Mouse (Mus musculus) liver, adult 2 months (tissue): ENCODE results near the gene Hnrnpul1. TPM values are rescaled to one million over a fixed set of nuclear protein-coding genes. Genes with fewer than 3 reads are reported as not detected.

ENCODE experiments used
- DNase-seq: peaks from one replicate; pipeline ENCODE4 v3.0.0-alpha.2; 2011; ENCODE audit warnings: low read depth, low spot score; ENCODE audit errors: extremely low read depth
- H3K27ac ChIP-seq: fragments of 200-500 bp; replicated peaks from 2 replicates; pipeline ENCODE4 v1.5.1; 2012; ENCODE audit warnings: low read depth, mild to moderate bottlenecking, control low read depth, inconsistent platforms, low read length; ENCODE audit not compliant: insufficient read depth
- H3K27me3 ChIP-seq: fragments of 200-500 bp; 2 replicates; pipeline ENCODE4 v1.6.1; 2012; ENCODE audit warnings: mild to moderate bottlenecking, moderate library complexity, low read length, inconsistent platforms; ENCODE audit not compliant: control insufficient read depth, insufficient read depth
- H3K36me3 ChIP-seq: fragments of 200-500 bp; 2 replicates; pipeline ENCODE4 v1.6.1; 2012; ENCODE audit warnings: low read length, inconsistent platforms; ENCODE audit not compliant: control insufficient read depth, insufficient read depth
- H3K4me1 ChIP-seq: fragments of 200-500 bp; 2 replicates; pipeline ENCODE4 v1.6.1; 2011; ENCODE audit warnings: low read length; ENCODE audit not compliant: control insufficient read depth, insufficient read depth
- H3K4me3 ChIP-seq: fragments of 200-500 bp; 2 replicates; pipeline ENCODE4 v1.5.1; 2011; ENCODE audit warnings: low read depth, mild to moderate bottlenecking, control low read depth, low read length, moderate library complexity; ENCODE audit not compliant: insufficient read depth
- H3K79me2 ChIP-seq: fragments of 200-500 bp; 2 replicates; pipeline ENCODE4 v1.6.1; 2012; ENCODE audit warnings: inconsistent platforms, mild to moderate bottlenecking, low read length, moderate library complexity; ENCODE audit not compliant: control insufficient read depth, insufficient read depth
- H3K9ac ChIP-seq: fragments of 200-500 bp; 2 replicates; pipeline ENCODE4 v1.6.1; 2012; ENCODE audit warnings: low read depth, mild to moderate bottlenecking, control low read depth, inconsistent platforms, low read length
- CTCF ChIP-seq: fragments of 200-500 bp; IDR thresholded peaks from 2 replicates; pipeline ENCODE4 v1.5.1; 2011; ENCODE audit warnings: low read depth, low read length, control low read depth
- POLR2A ChIP-seq: fragments of 200-500 bp; IDR thresholded peaks from 2 replicates; pipeline ENCODE4 v1.6.1; 2011; ENCODE audit warnings: low read length, control low read depth; ENCODE audit not compliant: insufficient read depth; ENCODE audit errors: extremely low read depth
- WGBS: fragments of 180-500 bp; shearing (Covaris S2); methylation state at CpG from one replicate; pipeline ENCODE4 v1.1.7; 2018; 5-methylcytosine and 5-hydroxymethylcytosine counted together
- polyA plus RNA-seq: library from polyadenylated mRNA; depleted of rRNA; stranded (reverse); fragments of >200 nt; gene quantifications from 2 replicates; pipeline ENCODE4 v1.2.3, GENCODE M21; 2012; rRNA removed
- total RNA-seq: library from RNA; depleted of rRNA; stranded (reverse); fragments of >200 nt; gene quantifications from 2 replicates; pipeline ENCODE4 v1.2.3, GENCODE M21; 2014; rRNA removed

Hnrnpul1 gene
- total and polyA plus RNA-seq, 2 experiments, result 21.7 to 30.0 TPM

DNA sequence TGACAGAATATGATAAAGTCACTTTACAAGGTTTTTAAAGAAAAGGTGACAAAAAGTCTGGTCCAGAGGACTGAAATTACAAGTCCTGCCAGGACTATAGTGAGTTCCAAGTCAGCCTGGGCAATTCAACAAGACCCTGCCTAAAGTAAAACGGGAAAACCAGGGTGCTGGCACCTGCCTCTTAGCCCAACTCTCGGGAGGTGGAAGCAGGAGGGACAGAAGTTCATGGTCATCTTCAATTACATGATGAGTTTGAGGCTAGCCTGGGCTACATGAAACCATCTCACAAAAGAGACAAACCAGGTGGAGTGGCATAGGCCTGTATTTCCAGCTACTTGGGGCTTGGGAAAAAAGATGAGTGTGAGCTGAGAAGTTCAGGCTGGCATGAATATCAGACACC is 82.9 kb downstream of the Hnrnpul1 start:
- H3K4me1 ChIP-seq, result peaks cover 1% of the 10 kb centered on the region; the same call in 1 of the 2 replicates
- H3K27ac ChIP-seq, result no peak overlapping the region
- DNase-seq, result no peak
- H3K79me2 ChIP-seq, result no peaks in the 10 kb centered on the region
- no peak overlapping the region for H3K4me3 ChIP-seq
- H3K36me3 ChIP-seq, result peaks cover 7% of the 10 kb centered on the region
- TF ChIP-seq POLR2A (no peak), CTCF (no peak)
- H3K27me3 ChIP-seq, result peaks cover 4% of the 10 kb centered on the region; the same call in 1 of the 2 replicates
- H3K9ac ChIP-seq, result no peak overlapping the region
- 75% methylated on average over 2 of the region's 2 CpGs for WGBS

Other genes starting within 250 kb of the Hnrnpul1 start
- 0.07 TPM in 1 of 2 replicates, not detected in the other for gene Ceacam2, start 214.9 kb downstream of the Hnrnpul1 start, total RNA-seq
- gene Ceacam2, start 214.9 kb downstream of the Hnrnpul1 start, polyA plus RNA-seq, result 0.10 and 0.34 TPM in 2 replicates
- not detected in 2 replicates for gene Erich4, start 138.9 kb downstream of the Hnrnpul1 start, total RNA-seq
- gene Erich4, start 138.9 kb downstream of the Hnrnpul1 start, polyA plus RNA-seq, result not detected in 2 replicates
- 36.0 and 40.7 TPM in 2 replicates for gene Dmac2, start 135.3 kb downstream of the Hnrnpul1 start, total RNA-seq
- gene Dmac2, start 135.3 kb downstream of the Hnrnpul1 start, polyA plus RNA-seq, result 62.3 and 64.0 TPM in 2 replicates
- gene B3gnt8, start 128.1 kb downstream of the Hnrnpul1 start, total RNA-seq, result 0.46 and 0.67 TPM in 2 replicates
- gene B3gnt8, start 128.1 kb downstream of the Hnrnpul1 start, polyA plus RNA-seq, result 0.90 and 1.1 TPM in 2 replicates
- 273 and 293 TPM in 2 replicates for gene Bckdha, start 95.8 kb downstream of the Hnrnpul1 start, total RNA-seq
- gene Bckdha, start 95.8 kb downstream of the Hnrnpul1 start, polyA plus RNA-seq, result 521 and 573 TPM in 2 replicates
- 30.4 and 32.1 TPM in 2 replicates for gene Exosc5, start 95.6 kb downstream of the Hnrnpul1 start, total RNA-seq
- gene Exosc5, start 95.6 kb downstream of the Hnrnpul1 start, polyA plus RNA-seq, result 70.3 and 75.1 TPM in 2 replicates
- gene Tmem91, start 79.6 kb downstream of the Hnrnpul1 start, total RNA-seq, result not detected in 2 replicates
- not detected in 2 replicates for gene Tmem91, start 79.6 kb downstream of the Hnrnpul1 start, polyA plus RNA-seq
- gene B9d2, start 74.0 kb downstream of the Hnrnpul1 start, total RNA-seq, result 4.2 and 6.8 TPM in 2 replicates
- 21.0 and 22.5 TPM in 2 replicates for gene B9d2, start 74.0 kb downstream of the Hnrnpul1 start, polyA plus RNA-seq
- gene Tgfb1, start 67.8 kb downstream of the Hnrnpul1 start, total RNA-seq, result 1.8 and 5.6 TPM in 2 replicates
- 4.8 and 6.8 TPM in 2 replicates for gene Tgfb1, start 67.8 kb downstream of the Hnrnpul1 start, polyA plus RNA-seq
- 6.8 and 10.7 TPM in 2 replicates for gene Ccdc97, start 35.7 kb downstream of the Hnrnpul1 start, total RNA-seq
- 34.1 and 38.4 TPM in 2 replicates for gene Ccdc97, start 35.7 kb downstream of the Hnrnpul1 start, polyA plus RNA-seq
- 12.4 and 18.0 TPM in 2 replicates for gene Axl, start 33.9 kb upstream of the Hnrnpul1 start, total RNA-seq
- gene Axl, start 33.9 kb upstream of the Hnrnpul1 start, polyA plus RNA-seq, result 6.3 and 11.4 TPM in 2 replicates
- 0.13 and 0.28 TPM in 2 replicates for gene Cyp2s1, start 62.2 kb upstream of the Hnrnpul1 start, total RNA-seq
- gene Cyp2s1, start 62.2 kb upstream of the Hnrnpul1 start, polyA plus RNA-seq, result 0.37 and 0.41 TPM in 2 replicates
- 95.3 and 137 TPM in 2 replicates for gene Cyp2b10, start 142.9 kb upstream of the Hnrnpul1 start, total RNA-seq
- gene Cyp2b10, start 142.9 kb upstream of the Hnrnpul1 start, polyA plus RNA-seq, result 21.6 and 78.3 TPM in 2 replicates